Mouse (Mus musculus) heart, embryonic 13.5 days (tissue): ENCODE measurements around the gene Tdrd5. TPM values are rescaled to one million over a fixed set of nuclear protein-coding genes. Genes with fewer than 3 reads are reported as not detected.
A peak's percentile ranks its signal among the peaks of the same experiment; 100 is the strongest.
"Not testable (repeated sequence)": the region's sequence is repeated elsewhere in the genome, so short reads cannot be mapped to it uniquely, and the experiment has no call there.

ENCODE experiments used
- ATAC-seq: fragments of 200-750 bp; cut with Nextera tagmentation; 2 replicates; pipeline ENCODE4 v1.8.0; 2017; ENCODE audit warnings: moderate TSS enrichment; ENCODE audit not compliant: insufficient number of reproducible peaks, low FRiP score, low TSS enrichment; ENCODE audit errors: extremely low read depth
- H3K27ac ChIP-seq: fragments of 300-500 bp; sonication (generic); replicated peaks from 2 replicates; pipeline ENCODE4 v1.5.1; 2015; ENCODE audit warnings: moderate library complexity, mild to moderate bottlenecking, inconsistent platforms
- H3K27me3 ChIP-seq: fragments of 300-500 bp; sonication (generic); replicated peaks from 2 replicates; pipeline ENCODE4 v1.6.1; 2015; ENCODE audit warnings: mild to moderate bottlenecking, inconsistent platforms
- H3K36me3 ChIP-seq: fragments of 300-500 bp; sonication (generic); 2 replicates; pipeline ENCODE4 v1.6.1; 2015; ENCODE audit warnings: mild to moderate bottlenecking, inconsistent platforms
- H3K4me1 ChIP-seq: fragments of 300-500 bp; sonication (generic); 2 replicates; pipeline ENCODE4 v1.6.1; 2015; ENCODE audit warnings: inconsistent platforms
- H3K4me2 ChIP-seq: fragments of 300-500 bp; sonication (generic); 2 replicates; pipeline ENCODE4 v1.6.1; 2015; ENCODE audit warnings: inconsistent platforms, mild to moderate bottlenecking, moderate library complexity
- H3K4me3 ChIP-seq: fragments of 300-500 bp; sonication (generic); 2 replicates; pipeline ENCODE4 v1.5.1; 2015; ENCODE audit warnings: moderate library complexity, mild to moderate bottlenecking, inconsistent platforms
- H3K9ac ChIP-seq: fragments of 300-500 bp; sonication (generic); 2 replicates; pipeline ENCODE4 v1.6.1; 2015; ENCODE audit warnings: inconsistent platforms, mild to moderate bottlenecking, moderate library complexity
- H3K9me3 ChIP-seq: fragments of 300-500 bp; sonication (generic); 2 replicates; pipeline ENCODE4 v1.6.1; 2016; ENCODE audit warnings: inconsistent platforms
- WGBS: fragments of 180-500 bp; shearing (Covaris S2); methylation state at CpG from one replicate; pipeline ENCODE4 v1.1.7; 2015; ENCODE audit warnings: mixed read lengths; 5-methylcytosine and 5-hydroxymethylcytosine counted together
- polyA plus RNA-seq: library from polyadenylated mRNA; unstranded; fragments of >200 nt; fragmentation: Nextera tagmentation; extraction: Ambion mirVana; gene quantifications from 2 replicates; pipeline ENCODE4 v1.2.1, GENCODE M21; 2015

Tdrd5 gene
- polyA plus RNA-seq, 1 experiment from 2014 or later: 0.13 TPM

DNA sequence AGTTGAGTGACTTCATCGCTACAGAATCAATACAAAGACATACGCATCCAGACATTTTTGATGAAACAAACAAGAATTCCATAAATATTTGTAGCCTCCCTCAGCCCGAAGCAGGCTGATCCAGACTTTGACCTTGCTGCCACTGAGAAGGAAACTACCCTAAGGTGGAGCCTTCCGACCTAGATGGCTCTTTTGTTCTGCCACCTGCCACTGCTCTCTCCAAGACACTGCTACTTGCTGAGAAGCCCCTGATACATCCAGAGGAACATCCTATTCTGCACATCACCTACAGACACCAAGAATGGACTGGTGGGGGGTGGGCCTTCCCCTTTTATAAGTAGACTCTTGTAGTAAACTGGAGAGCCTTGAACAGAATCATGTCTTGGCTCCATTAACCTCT, 52.4 kb downstream of the Tdrd5 start:
- not testable (repeated sequence) for H3K27ac ChIP-seq, H3K4me1 ChIP-seq, H3K36me3 ChIP-seq, H3K9ac ChIP-seq, ATAC-seq, H3K4me3 ChIP-seq, H3K27me3 ChIP-seq, H3K4me2 ChIP-seq, H3K9me3 ChIP-seq
- WGBS: 79% methylated on average over 4 of the region's 4 CpGs

- H3K4me2 ChIP-seq: no peak overlapping the region
- no peak overlapping the region for H3K27ac ChIP-seq
- WGBS: 75% methylated on average over 3 of the region's 3 CpGs
- H3K9me3 ChIP-seq: no peaks in the 10 kb centered on the region
- ATAC-seq: no peak
- no peak overlapping the region for H3K4me3 ChIP-seq
- 0 out of 2 replicates have a peak, but pooled peaks cover under 1% of the 10 kb centered on the region for H3K27me3 ChIP-seq
- H3K36me3 ChIP-seq: no peaks in the 10 kb centered on the region
- no peaks in the 10 kb centered on the region for H3K4me1 ChIP-seq
- no peak overlapping the region for H3K9ac ChIP-seq
These were observed 55.6 kb downstream of the Tdrd5 start for GRCm38 (mm10) chr1:156247893-156248292.

DNA sequence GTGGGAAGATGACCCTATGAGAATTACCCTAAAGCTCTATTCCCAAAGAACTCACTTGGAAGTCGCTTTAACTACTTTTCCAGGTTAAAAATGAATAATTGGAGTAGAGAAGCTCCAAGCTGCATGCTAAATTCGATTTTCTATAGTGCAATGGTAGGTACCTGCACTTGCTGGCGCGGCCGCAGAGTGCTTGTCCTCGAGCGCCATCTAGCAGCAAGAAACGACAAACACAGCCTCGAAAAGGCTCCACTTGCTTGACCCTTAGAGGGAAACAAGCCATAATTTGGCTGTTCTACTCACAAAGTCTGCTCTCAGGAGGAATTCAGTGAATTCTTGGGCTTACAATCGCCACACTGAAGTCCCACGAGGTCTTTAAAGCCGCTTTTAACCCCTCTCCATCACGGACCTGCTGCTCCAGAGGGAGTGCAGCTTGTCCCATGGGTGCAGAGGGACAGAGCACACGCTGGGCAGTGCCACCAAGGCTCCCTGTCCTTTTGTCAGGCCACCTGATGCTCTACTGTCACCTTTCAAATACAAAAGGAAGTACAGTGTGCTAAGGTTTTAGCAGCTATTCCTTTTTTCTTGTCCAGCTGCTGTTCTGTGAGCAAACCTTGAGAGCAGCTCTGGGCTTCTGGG, 61.6 kb downstream of the Tdrd5 start:
- 0 out of 2 replicates have a peak, but pooled peaks cover 5% of the 10 kb centered on the region for H3K27me3 ChIP-seq
- 6% methylated on average over 14 of the region's 14 CpGs for WGBS
- no peaks in the 10 kb centered on the region for H3K36me3 ChIP-seq
- H3K9me3 ChIP-seq: no peaks in the 10 kb centered on the region
- H3K4me1 ChIP-seq: no peaks in the 10 kb centered on the region
- no peak overlapping the region for H3K4me2 ChIP-seq
- H3K27ac ChIP-seq: no peak overlapping the region
- no peak overlapping the region for H3K4me3 ChIP-seq
- no peak for ATAC-seq
- no peak overlapping the region for H3K9ac ChIP-seq

DNA sequence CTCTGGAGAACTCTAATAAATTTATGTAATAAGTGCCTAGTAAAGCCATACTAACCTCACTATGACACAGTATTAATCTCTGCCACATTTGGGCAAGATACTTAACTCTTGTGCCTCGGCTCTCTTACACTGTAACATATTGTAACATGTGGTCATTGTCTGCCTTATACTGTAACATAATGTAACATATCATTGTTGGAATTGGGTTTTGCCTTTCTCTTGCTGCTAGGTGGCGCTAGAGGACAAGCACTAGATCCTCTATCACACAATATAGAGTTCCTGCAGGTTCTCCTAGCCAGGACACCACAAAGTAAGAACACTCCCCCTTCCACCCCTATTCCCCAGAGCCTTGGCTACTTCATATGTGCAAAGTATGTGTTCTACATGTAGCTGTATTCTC, 62.4 kb downstream of the Tdrd5 start:
- WGBS: 36% methylated on average over 2 of the region's 2 CpGs
- no peak overlapping the region for H3K4me2 ChIP-seq
- no peak for ATAC-seq

GRCm38 (mm10) chr1:156231122-156231521, 72.3 kb downstream of the Tdrd5 start:
- peaks cover 32% of the 10 kb centered on the region for H3K4me1 ChIP-seq
- H3K9me3 ChIP-seq: 0 out of 2 replicates have a peak, but pooled peaks cover 3% of the 10 kb centered on the region
- no peak overlapping the region for H3K9ac ChIP-seq
- H3K4me2 ChIP-seq: no peak overlapping the region
- no peaks in the 10 kb centered on the region for H3K27me3 ChIP-seq
- no peaks in the 10 kb centered on the region for H3K36me3 ChIP-seq
- ATAC-seq: no peak
- H3K4me3 ChIP-seq: no peak overlapping the region
- 86% methylated on average over 6 of the region's 6 CpGs for WGBS
- peak overlapping the region; percentile 61 for H3K27ac ChIP-seq

More for the DNA sequence above, 62.4 kb downstream of the Tdrd5 start:
- Histone ChIP-seq H3K27ac (no peak overlapping the region), H3K4me3 (no peak overlapping the region), H3K36me3 (no peaks in the 10 kb centered on the region), H3K9me3 (no peaks in the 10 kb centered on the region), H3K9ac (no peak overlapping the region), H3K27me3 (0 out of 2 replicates have a peak, but pooled peaks cover 5% of the 10 kb centered on the region), H3K4me1 (no peaks in the 10 kb centered on the region)

- H3K4me3 ChIP-seq: no peak overlapping the region
- H3K36me3 ChIP-seq: no peaks in the 10 kb centered on the region
- peaks cover 32% of the 10 kb centered on the region for H3K4me1 ChIP-seq
- no peaks in the 10 kb centered on the region for H3K27me3 ChIP-seq
- 0 out of 2 replicates have a peak, but pooled peaks cover 3% of the 10 kb centered on the region for H3K9me3 ChIP-seq
- H3K4me2 ChIP-seq: peak overlapping the region; percentile 21
- peak overlapping the region; percentile 37; the same call in 1 of the 2 replicates for H3K9ac ChIP-seq
- 34% methylated on average over 9 of the region's 9 CpGs for WGBS
- ATAC-seq: no peak
- H3K27ac ChIP-seq: peak overlapping the region; percentile 61
These were observed 73.0 kb downstream of the Tdrd5 start for GRCm38 (mm10) chr1:156230339-156231089.

DNA sequence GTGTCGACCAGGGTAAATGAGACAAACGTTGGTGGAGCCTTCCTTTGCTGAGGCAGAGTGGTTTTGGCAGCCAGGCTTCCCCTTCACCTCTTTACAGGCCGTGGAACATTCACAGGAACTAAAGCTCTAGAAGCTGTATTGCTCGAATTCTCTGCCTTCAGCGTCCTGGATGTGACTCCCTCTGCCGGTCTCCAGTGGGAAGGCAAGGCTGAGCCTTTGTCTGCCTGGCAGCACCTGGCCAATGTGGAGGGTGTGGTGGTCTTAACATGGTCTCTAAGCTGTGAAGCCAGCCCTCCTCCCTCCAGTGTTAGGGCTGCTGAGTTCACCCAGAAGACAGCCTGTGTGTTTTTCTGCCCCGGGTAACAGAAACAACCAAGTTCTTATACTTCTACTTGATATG, 74.0 kb downstream of the Tdrd5 start:
- Histone ChIP-seq H3K9ac (no peak overlapping the region), H3K4me3 (no peak overlapping the region), H3K4me1 (peaks cover 32% of the 10 kb centered on the region), H3K27me3 (no peaks in the 10 kb centered on the region), H3K36me3 (no peaks in the 10 kb centered on the region), H3K4me2 (no peak overlapping the region), H3K9me3 (0 out of 2 replicates have a peak, but pooled peaks cover 3% of the 10 kb centered on the region), H3K27ac (peak overlapping the region; percentile 2; the same call in 1 of the 2 replicates)
- ATAC-seq: no peak; the same call in 1 of the 2 replicates
- 18% methylated on average over 7 of the region's 7 CpGs for whole genome bisulfite sequencing

DNA sequence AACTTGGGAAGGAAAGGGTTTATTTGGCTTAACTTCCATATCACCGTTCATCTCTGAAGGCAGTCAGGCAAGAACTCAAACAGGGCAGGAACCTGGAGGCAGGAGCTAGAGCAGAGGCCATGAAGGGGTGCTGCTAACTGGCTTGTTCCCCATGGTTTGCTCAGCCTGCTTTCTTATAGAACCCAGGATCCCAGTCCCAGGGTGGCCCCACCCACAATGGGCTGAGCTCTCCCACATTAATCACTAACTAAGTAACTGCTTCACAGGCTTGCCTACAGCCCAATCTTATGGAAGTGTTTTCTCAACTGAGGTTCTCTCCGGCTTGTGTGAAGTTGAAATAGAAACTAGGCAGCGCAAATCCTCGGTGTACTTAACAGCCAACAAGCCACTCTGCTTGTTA, 74.7 kb downstream of the Tdrd5 start:
- Histone ChIP-seq H3K9ac (no peak overlapping the region), H3K4me2 (no peak overlapping the region), H3K27ac (no peak overlapping the region), H3K4me1 (peaks cover 33% of the 10 kb centered on the region), H3K4me3 (no peak overlapping the region), H3K9me3 (0 out of 2 replicates have a peak, but pooled peaks cover 3% of the 10 kb centered on the region), H3K36me3 (no peaks in the 10 kb centered on the region), H3K27me3 (no peaks in the 10 kb centered on the region)
- 78% methylated on average over 4 of the region's 4 CpGs for WGBS
- ATAC-seq: no peak

- Histone ChIP-seq H3K9ac (no peak overlapping the region), H3K4me3 (no peak overlapping the region), H3K4me1 (peaks cover 51% of the 10 kb centered on the region), H3K36me3 (no peaks in the 10 kb centered on the region), H3K27me3 (no peaks in the 10 kb centered on the region), H3K9me3 (no peaks in the 10 kb centered on the region), H3K27ac (no peak overlapping the region), H3K4me2 (no peak overlapping the region)
- 37% methylated on average over 5 of the region's 5 CpGs for WGBS
- ATAC-seq: no peak
These were observed 76.6 kb downstream of the Tdrd5 start for GRCm38 (mm10) chr1:156226903-156227302.

DNA sequence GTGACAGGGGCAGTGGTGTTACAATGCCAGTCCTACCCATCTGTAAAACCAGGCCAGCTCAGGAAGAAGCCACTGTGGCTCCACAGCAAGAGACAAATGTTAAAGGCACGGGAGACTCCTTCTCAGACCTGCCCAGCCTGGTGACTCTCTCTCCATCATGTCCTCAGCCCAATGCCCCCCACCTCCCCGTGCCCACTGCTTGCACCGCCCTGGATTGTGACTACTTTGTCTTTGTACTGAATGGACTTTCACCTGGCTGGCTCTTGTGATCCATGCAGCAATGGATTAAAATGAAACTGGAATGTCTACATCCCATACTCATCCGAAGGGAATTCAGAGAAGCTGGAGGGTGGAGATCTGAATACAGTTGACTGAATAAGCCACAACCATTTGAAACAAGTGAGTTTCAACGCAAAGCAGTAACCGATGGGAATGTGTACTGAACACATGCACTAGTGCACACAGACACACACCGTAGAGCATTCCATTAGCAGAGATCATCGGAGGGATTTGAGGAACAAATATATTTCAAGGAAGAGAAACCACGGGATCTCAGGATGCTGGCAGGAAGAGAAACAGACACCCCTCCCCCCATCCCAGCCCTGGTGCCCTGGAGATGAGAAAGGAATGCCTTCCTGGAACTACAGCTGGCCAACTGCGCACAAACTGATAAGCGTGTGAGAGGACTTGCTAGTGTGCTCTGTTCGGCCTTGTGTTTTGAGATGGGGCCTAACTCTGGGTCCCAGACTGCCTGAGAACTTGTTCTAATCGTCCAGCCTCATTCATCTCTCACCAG, 81.1 kb downstream of the Tdrd5 start:
- peak overlapping the region; percentile 81 for H3K27ac ChIP-seq
- peak overlapping the region; percentile 40 for H3K4me2 ChIP-seq
- H3K36me3 ChIP-seq: no peaks in the 10 kb centered on the region
- no peaks in the 10 kb centered on the region for H3K9me3 ChIP-seq
- H3K4me1 ChIP-seq: peaks cover 67% of the 10 kb centered on the region
- H3K27me3 ChIP-seq: no peaks in the 10 kb centered on the region
- 0 out of 2 replicates have a peak overlapping the region, but pooled peaks have one; percentile 1 for H3K9ac ChIP-seq
- peak; percentile 67; the same call in 1 of the 2 replicates for ATAC-seq
- 32% methylated on average over 13 of the region's 13 CpGs for WGBS
- no peak overlapping the region for H3K4me3 ChIP-seq

- no peak for ATAC-seq
- no peak overlapping the region for H3K4me2 ChIP-seq
- peaks cover 63% of the 10 kb centered on the region for H3K4me1 ChIP-seq
- no peaks in the 10 kb centered on the region for H3K27me3 ChIP-seq
- no peaks in the 10 kb centered on the region for H3K9me3 ChIP-seq
- no peak overlapping the region for H3K4me3 ChIP-seq
- H3K36me3 ChIP-seq: no peaks in the 10 kb centered on the region
- no peak overlapping the region for H3K9ac ChIP-seq
- WGBS: 62% methylated on average over 2 of the region's 2 CpGs
- H3K27ac ChIP-seq: peak overlapping the region; percentile 81
These were observed 82.1 kb downstream of the Tdrd5 start for GRCm38 (mm10) chr1:156221327-156221726.
